Mouse (Mus musculus) ES-Bruce4 (cell line): ENCODE results near the gene Ndufaf3. TPM values are rescaled to one million over a fixed set of nuclear protein-coding genes. Genes with fewer than 3 reads are reported as not detected.

Source experiments
- H3K27ac ChIP-seq: 2 replicates; pipeline ENCODE4 v1.5.1; 2012; ENCODE audit warnings: low read length, inconsistent platforms; ENCODE audit not compliant: insufficient read depth
- H3K27me3 ChIP-seq: 2 replicates; pipeline ENCODE4 v1.6.1; 2012; ENCODE audit warnings: mild to moderate bottlenecking, low read length, inconsistent platforms; ENCODE audit not compliant: control insufficient read depth, poor library complexity, insufficient read depth, severe bottlenecking
- H3K36me3 ChIP-seq: 2 replicates; pipeline ENCODE4 v1.6.1; 2012; ENCODE audit warnings: inconsistent platforms, mild to moderate bottlenecking, low read length, moderate library complexity; ENCODE audit not compliant: control insufficient read depth, poor library complexity, insufficient read depth, severe bottlenecking
- H3K4me1 ChIP-seq: one replicate; pipeline ENCODE4 v1.8.1; 2011; ENCODE audit warnings: low read length; ENCODE audit not compliant: control insufficient read depth, insufficient read depth
- H3K4me3 ChIP-seq: 2 replicates; pipeline ENCODE4 v1.5.1; 2011; ENCODE audit warnings: low read depth, mild to moderate bottlenecking, low read length
- H3K9ac ChIP-seq: 2 replicates; pipeline ENCODE4 v1.6.1; 2012; ENCODE audit warnings: low read depth, mild to moderate bottlenecking, inconsistent platforms; ENCODE audit not compliant: poor library complexity, severe bottlenecking
- H3K9me3 ChIP-seq: replicated peaks from 2 replicates; pipeline ENCODE4 v1.6.1; 2012; ENCODE audit warnings: mild to moderate bottlenecking, low read length, inconsistent platforms; ENCODE audit not compliant: control insufficient read depth, poor library complexity, insufficient read depth, severe bottlenecking
- CTCF ChIP-seq: IDR thresholded peaks from one replicate; pipeline ENCODE4 v1.8.1; 2011; ENCODE audit warnings: low read depth, low read length
- EP300 ChIP-seq: IDR thresholded peaks from 2 replicates; pipeline ENCODE4 v1.6.1; 2011; ENCODE audit warnings: low read depth, low read length; ENCODE audit not compliant: insufficient read depth
- POLR2A ChIP-seq: IDR thresholded peaks from one replicate; pipeline ENCODE4 v1.8.1; 2011; ENCODE audit warnings: low read length; ENCODE audit not compliant: insufficient read depth
- polyA plus RNA-seq: library from polyadenylated mRNA; stranded (reverse); fragments of >200 nt; gene quantifications from 2 replicates; pipeline ENCODE4 v1.2.4, GENCODE M21; 2011; ENCODE audit warnings: low read depth; ENCODE audit not compliant: missing spikeins, insufficient read depth, insufficient read length

Gene Ndufaf3
- polyA plus RNA-seq, 1 experiment = 24.7 TPM

GRCm38 (mm10) chr9:108579344-108579690 lies 12.1 kb upstream of the Ndufaf3 start:
- H3K27ac ChIP-seq = peak overlapping the region; percentile 20; the same call in 1 of the 2 replicates
- no peaks in the 10 kb centered on the region for H3K9me3 ChIP-seq
- peaks cover 7% of the 10 kb centered on the region for H3K4me1 ChIP-seq
- TF ChIP-seq POLR2A = no peak
- TF ChIP-seq EP300 = no peak
- no peak for TF ChIP-seq CTCF
- no peaks in the 10 kb centered on the region for H3K27me3 ChIP-seq
- no peaks in the 10 kb centered on the region for H3K36me3 ChIP-seq
- H3K9ac ChIP-seq = peak overlapping the region; percentile 41
- peak overlapping the region; percentile 84 for H3K4me3 ChIP-seq

- no peaks in the 10 kb centered on the region for H3K27me3 ChIP-seq
- peak within 1 kb of the TSS; percentile 80 for H3K9ac ChIP-seq
- H3K27ac ChIP-seq = peak within 1 kb of the TSS; percentile 54
- peak within 1 kb of the TSS; percentile 93 for H3K4me3 ChIP-seq
- no peaks in the 10 kb centered on the region for H3K36me3 ChIP-seq
- H3K4me1 ChIP-seq = peaks cover 11% of the 10 kb centered on the region
- TF ChIP-seq CTCF = no peak
- TF ChIP-seq EP300 = 0 out of 2 replicates have a peak, but pooled peaks have one; percentile 34
- TF ChIP-seq POLR2A = peak; percentile 29
- H3K9me3 ChIP-seq = no peaks in the 10 kb centered on the region
Measured at GRCm38 (mm10) chr9:108578545-108579343, 11.5 kb upstream of the Ndufaf3 start, which contains the start of gene Wdr6. TSS of gene Wdr6 (minus strand) at chr9:108578739.

GRCm38 (mm10) chr9:108577934-108578544 lies 10.8 kb upstream of the Ndufaf3 start:
- Histone ChIP-seq H3K9me3 (no peaks in the 10 kb centered on the region), H3K9ac (peak overlapping the region; percentile 80), H3K27me3 (no peaks in the 10 kb centered on the region), H3K27ac (peak overlapping the region; percentile 54), H3K36me3 (no peaks in the 10 kb centered on the region), H3K4me1 (peaks cover 15% of the 10 kb centered on the region), H3K4me3 (peak overlapping the region; percentile 93)
- TF ChIP-seq CTCF (no peak), EP300 (no peak), POLR2A (no peak)

- Histone ChIP-seq H3K27me3 (no peaks in the 10 kb centered on the region), H3K4me3 (no peak overlapping the region), H3K36me3 (peaks cover 8% of the 10 kb centered on the region), H3K9me3 (no peaks in the 10 kb centered on the region), H3K4me1 (peaks cover 15% of the 10 kb centered on the region), H3K9ac (no peak overlapping the region), H3K27ac (no peak overlapping the region)
- TF ChIP-seq POLR2A = no peak
- no peak for TF ChIP-seq CTCF
- no peak for TF ChIP-seq EP300
Measured at GRCm38 (mm10) chr9:108577025-108577424, 9.8 kb upstream of the Ndufaf3 start.

- Histone ChIP-seq H3K9me3 (no peaks in the 10 kb centered on the region), H3K9ac (no peak overlapping the region), H3K36me3 (peaks cover 13% of the 10 kb centered on the region), H3K4me3 (no peak overlapping the region), H3K27me3 (no peaks in the 10 kb centered on the region), H3K27ac (no peak overlapping the region), H3K4me1 (peaks cover 15% of the 10 kb centered on the region)
- TF ChIP-seq EP300 (no peak), CTCF (no peak), POLR2A (no peak)
Measured at GRCm38 (mm10) chr9:108575321-108576297, 8.4 kb upstream of the Ndufaf3 start.
